Mouse (Mus musculus): ENCODE data around the gene Gldn.

DNA sequence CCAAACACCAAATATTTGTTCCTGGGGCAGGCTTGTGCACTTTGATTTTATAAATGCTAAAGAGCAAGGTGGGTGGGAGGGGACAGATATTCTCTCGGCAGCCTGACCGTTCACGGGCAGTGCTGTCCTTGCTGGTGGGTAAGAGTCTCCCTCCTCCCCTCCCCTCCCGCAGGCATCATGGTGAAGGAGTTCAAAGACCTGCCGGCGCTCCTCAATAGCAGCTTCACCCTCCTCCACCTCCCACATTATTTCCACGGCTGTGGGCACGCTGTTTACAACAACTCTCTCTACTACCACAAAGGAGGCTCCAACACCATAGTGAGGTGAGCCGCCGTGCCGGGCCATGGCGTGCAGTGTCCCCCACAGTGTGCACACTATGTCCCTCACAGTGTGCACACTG, 49.3 kb downstream of the Gldn start:
- TF ChIP-seq CTCF (IDR thresholded peaks at IDR 0.05; ENCODE audit: control insufficient read depth, insufficient read depth, insufficient read length) (no peak), MYOG (IDR thresholded peaks at IDR 0.05; ENCODE audit: control insufficient read depth, extremely low read depth, insufficient read length) (no peak), USF1 (IDR thresholded peaks at IDR 0.05; ENCODE audit: low read depth) (no peak), MYOD1 (IDR thresholded peaks at IDR 0.05; ENCODE audit: control insufficient read depth, insufficient read length, low read depth) (no peak)
